Mouse (Mus musculus) embryonic fibroblast, embryonic 13.5 days (primary cell): ENCODE data around the gene Ifnab.
A peak's percentile ranks its signal among the peaks of the same experiment; 100 is the strongest.

Source experiments
- CTCF ChIP-seq: IDR thresholded peaks from 2 replicates; pipeline ENCODE4 v1.5.1; 2011; ENCODE audit warnings: mild to moderate bottlenecking, control low read depth, low read length, moderate library complexity, borderline replicate concordance; ENCODE audit not compliant: insufficient read depth
- POLR2A ChIP-seq: IDR thresholded peaks from 2 replicates; pipeline ENCODE4 v1.6.1; 2011; ENCODE audit warnings: low read depth, mild to moderate bottlenecking, control low read depth, low read length, moderate library complexity

- TF ChIP-seq CTCF, result peak; percentile 99
- no peak for TF ChIP-seq POLR2A
Measured at GRCm38 (mm10) chr4:88696237-88696884, 5.2 kb upstream of the Ifnab start.
